Mouse (Mus musculus) liver, adult 2 months (tissue): ENCODE data around the gene Crxos. TPM values are rescaled to one million over a fixed set of nuclear protein-coding genes. Genes with fewer than 3 reads are reported as not detected.

Source experiments
- DNase-seq: peaks from one replicate; pipeline ENCODE4 v3.0.0-alpha.2; 2011; ENCODE audit warnings: low read depth, low spot score; ENCODE audit errors: extremely low read depth
- H3K27ac ChIP-seq: fragments of 200-500 bp; replicated peaks from 2 replicates; pipeline ENCODE4 v1.5.1; 2012; ENCODE audit warnings: low read depth, mild to moderate bottlenecking, control low read depth, inconsistent platforms, low read length; ENCODE audit not compliant: insufficient read depth
- H3K27me3 ChIP-seq: fragments of 200-500 bp; 2 replicates; pipeline ENCODE4 v1.6.1; 2012; ENCODE audit warnings: mild to moderate bottlenecking, moderate library complexity, low read length, inconsistent platforms; ENCODE audit not compliant: control insufficient read depth, insufficient read depth
- H3K36me3 ChIP-seq: fragments of 200-500 bp; 2 replicates; pipeline ENCODE4 v1.6.1; 2012; ENCODE audit warnings: low read length, inconsistent platforms; ENCODE audit not compliant: control insufficient read depth, insufficient read depth
- H3K4me1 ChIP-seq: fragments of 200-500 bp; 2 replicates; pipeline ENCODE4 v1.6.1; 2011; ENCODE audit warnings: low read length; ENCODE audit not compliant: control insufficient read depth, insufficient read depth
- H3K4me3 ChIP-seq: fragments of 200-500 bp; 2 replicates; pipeline ENCODE4 v1.5.1; 2011; ENCODE audit warnings: low read depth, mild to moderate bottlenecking, control low read depth, low read length, moderate library complexity; ENCODE audit not compliant: insufficient read depth
- H3K79me2 ChIP-seq: fragments of 200-500 bp; 2 replicates; pipeline ENCODE4 v1.6.1; 2012; ENCODE audit warnings: inconsistent platforms, mild to moderate bottlenecking, low read length, moderate library complexity; ENCODE audit not compliant: control insufficient read depth, insufficient read depth
- H3K9ac ChIP-seq: fragments of 200-500 bp; 2 replicates; pipeline ENCODE4 v1.6.1; 2012; ENCODE audit warnings: low read depth, mild to moderate bottlenecking, control low read depth, inconsistent platforms, low read length
- CTCF ChIP-seq: fragments of 200-500 bp; IDR thresholded peaks from 2 replicates; pipeline ENCODE4 v1.5.1; 2011; ENCODE audit warnings: low read depth, low read length, control low read depth
- POLR2A ChIP-seq: fragments of 200-500 bp; IDR thresholded peaks from 2 replicates; pipeline ENCODE4 v1.6.1; 2011; ENCODE audit warnings: low read length, control low read depth; ENCODE audit not compliant: insufficient read depth; ENCODE audit errors: extremely low read depth
- WGBS: fragments of 180-500 bp; shearing (Covaris S2); methylation state at CpG from one replicate; pipeline ENCODE4 v1.1.7; 2018; 5-methylcytosine and 5-hydroxymethylcytosine counted together
- polyA plus RNA-seq: library from polyadenylated mRNA; depleted of rRNA; stranded (reverse); fragments of >200 nt; gene quantifications from 2 replicates; pipeline ENCODE4 v1.2.3, GENCODE M21; 2012
- total RNA-seq: library from RNA; depleted of rRNA; stranded (reverse); fragments of >200 nt; gene quantifications from 2 replicates; pipeline ENCODE4 v1.2.3, GENCODE M21; 2014

Crxos gene
- total and polyA plus RNA-seq, 2 experiments = not detected

- no peaks in the 10 kb centered on the region for H3K27me3 ChIP-seq
- H3K4me1 ChIP-seq = no peaks in the 10 kb centered on the region
- H3K27ac ChIP-seq = no peak overlapping the region
- H3K79me2 ChIP-seq = no peaks in the 10 kb centered on the region
- no peak overlapping the region for H3K9ac ChIP-seq
- no peaks in the 10 kb centered on the region for H3K36me3 ChIP-seq
- WGBS = 48% methylated on average over 3 of the region's 3 CpGs
- no peak for TF ChIP-seq CTCF
- TF ChIP-seq POLR2A = no peak
- no peak overlapping the region for H3K4me3 ChIP-seq
- DNase-seq = no peak
Observed at GRCm38 (mm10) chr7:15881831-15882230, 586 bp upstream of the Crxos start.

- WGBS = 86% methylated on average over 2 of the region's 2 CpGs
- no peak for TF ChIP-seq CTCF
- no peaks in the 10 kb centered on the region for H3K4me1 ChIP-seq
- H3K9ac ChIP-seq = no peak overlapping the region
- no peaks in the 10 kb centered on the region for H3K36me3 ChIP-seq
- no peak for DNase-seq
- no peaks in the 10 kb centered on the region for H3K27me3 ChIP-seq
- no peaks in the 10 kb centered on the region for H3K79me2 ChIP-seq
- H3K27ac ChIP-seq = no peak overlapping the region
- H3K4me3 ChIP-seq = no peak overlapping the region
Observed at GRCm38 (mm10) chr7:15884127-15884526, 1.7 kb downstream of the Crxos start.

- no peak overlapping the region for H3K27ac ChIP-seq
- no peak for DNase-seq
- H3K4me3 ChIP-seq = no peak overlapping the region
- H3K36me3 ChIP-seq = no peaks in the 10 kb centered on the region
- H3K9ac ChIP-seq = no peak overlapping the region
- H3K79me2 ChIP-seq = no peaks in the 10 kb centered on the region
- H3K4me1 ChIP-seq = no peaks in the 10 kb centered on the region
- WGBS = 76% methylated on average over 1 of the region's 1 CpGs
- H3K27me3 ChIP-seq = no peaks in the 10 kb centered on the region
- no peak for TF ChIP-seq CTCF
- no peak for TF ChIP-seq POLR2A
Observed at GRCm38 (mm10) chr7:15894251-15894650, 11.8 kb downstream of the Crxos start.

- no peaks in the 10 kb centered on the region for H3K4me1 ChIP-seq
- 74% methylated on average over 9 of the region's 9 CpGs for WGBS
- no peaks in the 10 kb centered on the region for H3K36me3 ChIP-seq
- H3K79me2 ChIP-seq = no peaks in the 10 kb centered on the region
- no peak for DNase-seq
- TF ChIP-seq POLR2A = no peak
- no peak for TF ChIP-seq CTCF
- no peak overlapping the region for H3K9ac ChIP-seq
- H3K27ac ChIP-seq = no peak overlapping the region
- H3K27me3 ChIP-seq = no peaks in the 10 kb centered on the region
- no peak overlapping the region for H3K4me3 ChIP-seq
Observed at GRCm38 (mm10) chr7:15901366-15902048, 19.1 kb downstream of the Crxos start.

GRCm38 (mm10) chr7:15905861-15906260 lies 23.4 kb downstream of the Crxos start:
- no peak for TF ChIP-seq CTCF
- no peak for TF ChIP-seq POLR2A
- no peak overlapping the region for H3K9ac ChIP-seq
- H3K4me1 ChIP-seq = no peaks in the 10 kb centered on the region
- no peaks in the 10 kb centered on the region for H3K79me2 ChIP-seq
- no peak for DNase-seq
- 80% methylated on average over 7 of the region's 7 CpGs for WGBS
- H3K36me3 ChIP-seq = no peaks in the 10 kb centered on the region
- no peaks in the 10 kb centered on the region for H3K27me3 ChIP-seq
- no peak overlapping the region for H3K4me3 ChIP-seq
- H3K27ac ChIP-seq = no peak overlapping the region

GRCm38 (mm10) chr7:15906602-15907001 lies 24.2 kb downstream of the Crxos start:
- no peaks in the 10 kb centered on the region for H3K36me3 ChIP-seq
- no peaks in the 10 kb centered on the region for H3K4me1 ChIP-seq
- H3K4me3 ChIP-seq = no peak overlapping the region
- no peaks in the 10 kb centered on the region for H3K79me2 ChIP-seq
- no peak for DNase-seq
- TF ChIP-seq POLR2A (no peak), CTCF (no peak)
- H3K27me3 ChIP-seq = no peaks in the 10 kb centered on the region
- 92% methylated on average over 1 of the region's 1 CpGs for WGBS
- H3K9ac ChIP-seq = no peak overlapping the region
- H3K27ac ChIP-seq = no peak overlapping the region
